Mouse (Mus musculus): ENCODE results near the gene Gm13277.
"Not testable (repeated sequence)": the region's sequence is repeated elsewhere in the genome, so short reads cannot be mapped to it uniquely, and the experiment has no call there.

DNA sequence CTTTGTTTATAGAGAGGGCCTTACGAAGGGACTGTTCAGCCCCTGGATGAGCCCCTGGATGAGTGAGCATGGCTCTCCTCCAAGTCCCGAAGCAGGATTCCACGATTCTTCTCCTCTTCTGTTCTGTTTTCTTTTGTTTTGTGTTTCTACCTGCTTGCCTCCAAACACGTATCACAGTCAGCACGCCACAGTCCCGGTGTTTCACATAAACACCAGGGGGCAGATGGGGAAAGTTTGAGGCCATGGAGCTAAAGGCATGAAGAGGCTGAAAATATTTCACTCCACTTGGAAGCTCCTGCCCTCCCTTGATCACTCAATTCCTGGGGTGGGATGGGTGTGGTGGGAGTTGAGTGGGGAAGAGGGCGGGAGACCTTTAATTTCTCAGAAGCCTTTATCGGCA is 26.7 kb upstream of the Gm13277 start:
- not testable (repeated sequence) for TF ChIP-seq CTCF (IDR thresholded peaks at IDR 0.05; ENCODE audit: low read depth, low read length); POLR2A (IDR thresholded peaks at IDR 0.05; ENCODE audit: extremely low read depth, insufficient read depth, low read length)
